Mouse (Mus musculus) B cell, adult 2 months (primary cell): ENCODE results near the gene Avpr1a.

Experiments
- DNase-seq, 2 experiments: peaks; one replicate each; pipeline ENCODE4 v3.0.0; 2022

Avpr1a gene

DNA sequence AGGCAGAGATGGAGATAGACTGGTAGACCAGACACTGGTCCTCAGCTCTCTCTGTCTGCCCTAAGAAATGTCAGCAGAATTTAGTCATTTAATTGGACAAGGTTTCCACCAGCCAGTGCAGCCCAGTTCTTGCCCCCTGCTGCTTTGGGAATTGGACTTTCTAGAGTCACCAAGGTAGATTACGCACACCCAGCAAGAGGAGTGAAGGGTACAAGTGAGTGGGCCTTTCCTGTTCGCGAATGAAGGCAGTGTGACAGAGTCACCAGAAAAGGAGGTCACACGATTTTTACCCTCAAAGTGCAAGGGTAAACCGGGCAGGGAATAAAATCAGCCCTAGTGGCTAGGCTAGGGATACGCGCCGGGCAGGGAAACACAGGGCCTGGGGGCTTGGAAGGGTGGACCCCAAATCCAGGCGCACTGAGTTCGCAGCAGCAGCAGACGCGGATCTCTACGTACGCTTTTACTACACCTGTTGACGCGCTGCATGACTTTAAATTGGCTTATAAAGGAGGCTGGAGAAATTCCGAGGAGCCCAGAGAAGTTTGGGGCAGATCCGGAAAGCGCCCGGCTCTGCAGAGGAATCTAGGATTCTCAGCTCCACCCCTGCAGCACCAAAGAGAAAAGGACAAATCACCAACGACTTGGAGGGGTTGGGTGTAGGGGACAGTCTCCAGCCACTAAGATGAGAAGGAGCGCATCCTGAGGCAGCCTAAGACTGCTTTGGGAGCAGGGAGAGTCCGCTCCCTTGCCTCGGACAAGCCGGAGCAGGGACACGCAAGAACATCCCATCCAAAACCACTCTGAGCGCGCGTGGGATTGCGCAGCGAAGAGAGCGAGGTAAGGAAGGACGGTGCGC lies at the start of gene Avpr1a:
Gene Avpr1a, plus strand, starts transcription at position 639 of the 856 bp plus-strand sequence.
- no peak for DNase-seq

DNA sequence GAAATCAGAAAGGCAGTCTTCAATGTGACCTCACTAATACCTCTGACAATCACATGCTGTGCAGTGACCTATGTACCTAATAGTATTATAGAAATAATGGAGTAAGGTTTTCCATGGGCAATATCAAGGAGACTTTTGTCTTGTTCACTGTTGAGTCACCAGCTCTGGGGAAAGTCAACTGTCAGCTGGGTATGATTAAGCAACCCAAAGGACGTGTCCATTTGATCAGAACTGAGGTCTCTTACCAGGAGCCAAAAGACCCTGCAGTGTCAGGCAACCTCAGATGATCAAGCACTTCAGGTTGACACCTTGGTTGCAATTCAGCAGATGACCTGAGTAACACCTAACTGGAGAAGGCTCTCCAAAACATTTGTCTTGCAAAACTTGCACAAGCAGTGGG lies 46.0 kb upstream of the Avpr1a start:
- no peak for DNase-seq

DNA sequence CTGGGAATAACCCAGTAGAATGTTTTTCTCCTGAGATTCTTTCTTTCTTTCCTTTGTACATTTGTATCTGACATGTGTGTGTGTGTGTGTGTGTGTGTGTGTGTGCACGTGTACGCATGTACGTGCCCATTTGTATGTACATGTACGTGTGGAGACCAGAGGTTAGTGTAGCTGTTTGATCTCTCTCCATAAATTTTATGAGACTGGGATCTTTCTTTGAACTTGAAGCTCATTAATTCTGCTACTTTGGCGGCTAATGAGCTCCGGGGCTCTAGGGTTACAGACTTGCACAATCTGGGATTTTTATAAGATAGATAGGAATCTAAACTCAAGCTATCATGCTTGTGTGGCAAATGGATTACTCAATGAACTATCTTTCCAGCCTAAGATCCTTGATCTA lies 42.0 kb upstream of the Avpr1a start:
- DNase-seq: no peak

DNA sequence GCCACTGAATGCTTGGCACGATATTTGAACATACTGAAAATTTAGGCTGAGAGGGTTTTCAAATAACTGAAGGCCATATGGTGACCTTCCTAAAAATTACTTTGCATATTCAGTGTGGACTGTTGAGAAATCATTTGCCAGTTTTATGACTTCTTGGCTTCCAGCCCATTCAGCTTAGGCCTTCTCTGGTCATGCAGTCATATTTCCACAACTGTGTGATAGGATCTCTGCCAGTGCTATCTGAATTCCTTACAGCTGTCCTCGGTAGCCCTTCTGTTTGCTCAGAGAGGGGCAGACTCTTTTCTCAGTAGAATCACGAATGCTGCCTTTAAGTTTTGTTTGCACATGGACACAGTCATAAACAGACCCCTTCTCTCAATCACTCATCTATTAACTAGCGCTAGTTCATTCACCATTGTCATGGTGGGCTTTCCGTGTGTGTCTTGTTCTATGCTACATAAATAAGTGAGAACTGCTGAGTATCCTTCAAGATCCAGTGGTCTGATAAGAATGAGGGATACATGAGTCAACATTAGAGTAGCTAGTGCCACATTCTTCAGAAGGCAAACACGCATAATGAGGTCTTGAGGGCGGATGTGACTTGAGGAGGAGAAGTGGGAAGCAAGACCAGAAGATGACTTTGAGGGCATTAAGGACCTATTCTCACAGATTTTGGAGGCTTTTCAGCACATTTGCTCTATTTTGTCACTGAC lies 39.4 kb upstream of the Avpr1a start:
- no peak for DNase-seq

DNA sequence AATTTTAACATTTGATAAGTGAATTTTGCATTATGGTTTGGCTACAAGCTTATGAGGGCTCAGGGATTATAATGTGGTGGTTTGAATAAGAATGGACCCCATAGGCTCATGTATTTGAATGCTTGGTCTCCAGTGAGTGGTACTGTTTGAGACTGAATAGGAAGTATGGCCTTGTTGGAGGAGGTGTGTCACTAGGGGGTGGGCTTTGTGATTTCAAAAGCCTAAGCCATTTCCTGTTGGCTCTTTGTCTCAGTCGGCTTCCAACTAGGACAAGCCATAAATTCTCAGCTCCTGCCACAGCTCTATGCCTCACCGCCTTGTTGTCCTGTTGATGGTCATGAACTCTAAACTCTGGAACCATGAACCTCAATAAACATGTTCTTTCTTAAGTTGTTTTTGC lies 37.5 kb upstream of the Avpr1a start:
- no peak for DNase-seq

DNA sequence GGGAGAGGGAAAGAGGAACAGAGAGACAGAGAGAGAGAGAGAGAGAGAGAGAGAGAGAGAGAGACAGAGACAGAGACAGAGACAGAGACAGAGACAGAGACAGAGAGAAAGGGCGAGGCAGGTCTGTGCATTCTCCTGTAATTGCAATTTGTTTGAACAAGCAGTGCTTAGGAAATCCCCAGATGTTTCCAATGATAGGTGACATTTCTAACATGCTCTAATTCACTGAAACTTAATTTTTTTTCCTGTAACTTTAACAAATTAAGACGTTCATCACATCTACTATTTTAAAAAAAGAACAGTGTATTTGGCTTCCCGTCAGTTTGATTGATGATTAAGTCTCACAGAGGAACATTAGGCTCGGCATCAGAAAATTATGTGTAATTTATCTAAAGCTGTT lies 15.6 kb upstream of the Avpr1a start:
- no peak for DNase-seq

DNA sequence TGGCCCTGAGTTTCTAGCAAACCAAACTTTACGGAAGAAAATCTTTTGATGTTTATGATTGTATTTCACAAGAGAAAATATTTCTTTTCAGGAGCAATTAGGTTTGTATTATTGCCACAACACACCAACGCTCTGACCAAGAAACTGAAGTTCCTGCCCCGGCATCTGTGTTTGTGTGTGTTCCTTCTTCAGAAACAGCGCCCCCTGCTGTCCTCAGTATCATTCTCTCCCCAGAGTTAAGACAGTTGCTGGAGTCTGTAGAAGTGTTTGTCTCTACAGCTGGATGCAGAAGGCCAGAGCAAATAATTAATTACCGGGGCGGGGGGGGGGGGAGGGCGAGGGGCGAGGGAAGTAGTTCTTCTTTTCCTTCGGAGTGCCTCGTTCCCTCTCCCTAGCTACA lies 1.0 kb upstream of the Avpr1a start:
- DNase-seq: peak; percentile 58 to 67

DNA sequence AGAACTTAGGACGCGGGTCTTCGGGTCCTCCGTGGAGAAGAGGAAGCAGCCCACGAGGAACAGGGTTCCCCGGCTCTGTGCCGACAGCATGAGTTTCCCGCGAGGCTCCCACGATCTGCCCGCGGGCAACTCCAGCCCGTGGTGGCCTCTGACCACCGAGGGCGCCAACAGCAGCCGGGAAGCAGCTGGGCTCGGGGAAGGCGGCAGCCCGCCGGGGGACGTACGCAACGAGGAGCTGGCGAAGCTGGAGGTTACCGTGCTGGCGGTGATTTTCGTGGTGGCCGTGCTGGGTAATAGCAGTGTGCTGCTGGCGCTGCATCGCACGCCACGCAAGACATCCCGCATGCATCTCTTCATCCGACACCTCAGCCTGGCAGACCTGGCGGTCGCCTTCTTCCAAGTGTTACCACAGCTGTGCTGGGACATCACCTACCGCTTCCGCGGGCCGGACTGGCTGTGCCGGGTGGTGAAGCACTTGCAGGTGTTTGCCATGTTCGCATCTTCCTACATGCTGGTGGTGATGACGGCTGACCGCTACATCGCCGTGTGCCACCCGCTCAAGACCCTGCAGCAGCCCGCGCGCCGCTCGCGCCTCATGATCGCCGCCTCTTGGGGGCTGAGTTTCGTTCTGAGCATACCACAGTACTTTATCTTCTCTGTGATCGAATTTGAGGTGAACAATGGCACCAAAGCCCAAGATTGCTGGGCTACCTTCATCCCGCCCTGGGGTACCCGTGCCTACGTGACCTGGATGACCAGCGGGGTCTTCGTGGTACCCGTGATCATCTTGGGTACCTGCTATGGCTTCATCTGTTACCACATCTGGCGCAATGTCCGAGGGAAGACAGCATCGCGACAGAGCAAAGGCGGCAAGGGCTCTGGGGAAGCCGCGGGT lies 665 bp downstream of the Avpr1a start:
- DNase-seq: peak in 1 of 2 experiments; percentile 3

DNA sequence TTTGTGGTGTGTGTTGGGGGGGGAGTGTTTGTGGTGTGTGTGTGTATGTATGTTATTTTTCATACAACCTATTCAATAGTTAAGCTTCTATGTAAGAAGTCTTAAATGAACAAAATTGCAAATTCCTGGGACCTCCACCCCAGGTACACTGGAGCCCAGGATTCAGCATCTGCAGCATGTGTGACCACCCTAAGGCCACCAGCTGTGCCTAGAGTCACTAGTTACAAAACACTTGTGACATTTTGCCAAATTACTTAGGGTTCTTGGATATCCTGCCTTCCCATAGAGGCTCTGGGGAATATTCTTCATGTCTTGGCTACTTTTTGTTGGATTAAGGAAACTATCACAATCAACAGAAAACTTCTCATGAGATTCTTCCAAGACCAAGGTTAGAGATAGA lies 1.6 kb downstream of the Avpr1a start:
- DNase-seq: no peak

DNA sequence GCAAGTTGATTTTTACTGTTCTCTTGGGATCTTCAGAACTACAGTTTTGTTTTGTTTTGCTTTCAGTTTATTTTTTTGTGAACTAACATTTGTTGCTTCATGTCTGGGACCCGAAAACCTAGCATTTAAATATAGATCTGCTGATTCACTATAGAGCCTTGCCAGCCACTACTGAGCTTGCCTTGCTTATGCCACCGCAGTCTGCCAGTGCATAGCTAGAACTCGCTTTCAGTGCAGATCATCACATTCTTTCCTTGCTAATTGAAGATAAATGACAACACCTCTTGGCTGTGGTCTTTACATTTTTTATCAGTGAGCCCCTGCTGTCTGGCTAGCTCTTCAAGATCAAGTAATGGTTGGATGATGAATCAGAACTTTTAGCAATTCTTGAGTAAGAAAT lies 5.2 kb downstream of the Avpr1a start:
- no peak for DNase-seq

DNA sequence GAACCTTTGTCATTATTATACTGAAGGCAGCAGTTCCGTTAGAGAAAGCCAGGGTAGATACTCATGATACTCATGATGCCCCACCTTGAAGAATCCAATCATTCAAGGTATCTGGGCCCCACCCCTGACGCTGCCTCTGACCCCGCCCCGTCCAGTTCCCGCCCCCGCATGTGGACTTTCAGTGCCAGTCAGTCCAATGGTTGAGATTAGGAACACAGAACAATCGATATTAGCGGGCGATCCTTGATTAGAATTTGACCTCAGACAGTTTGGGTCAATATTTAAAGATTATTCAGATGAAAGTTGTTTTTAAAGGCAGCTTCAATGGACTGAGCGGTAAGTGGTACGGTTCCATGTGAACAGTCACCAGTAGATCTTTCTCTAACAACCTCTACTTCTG lies 7.5 kb downstream of the Avpr1a start:
- DNase-seq: no peak

DNA sequence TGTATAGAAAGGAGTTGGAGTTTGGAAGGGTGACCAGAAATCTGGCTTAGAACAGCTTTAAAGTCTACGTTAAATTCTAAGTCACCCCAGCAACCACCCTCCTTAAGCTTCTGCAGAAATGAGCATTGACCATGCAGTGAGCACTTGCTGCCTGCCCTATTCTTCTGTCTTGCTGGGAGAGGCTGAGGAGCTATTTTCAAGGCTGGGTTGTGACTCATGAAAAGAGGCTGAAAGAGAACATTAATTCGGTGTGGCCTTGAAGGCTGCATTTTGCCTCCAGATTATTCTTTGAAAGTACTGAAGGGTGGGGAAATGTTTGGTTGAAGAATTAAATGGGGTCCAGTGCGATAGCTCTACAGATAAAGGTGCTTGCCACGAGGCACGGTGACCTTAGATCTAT lies 28.5 kb downstream of the Avpr1a start:
- DNase-seq: no peak

DNA sequence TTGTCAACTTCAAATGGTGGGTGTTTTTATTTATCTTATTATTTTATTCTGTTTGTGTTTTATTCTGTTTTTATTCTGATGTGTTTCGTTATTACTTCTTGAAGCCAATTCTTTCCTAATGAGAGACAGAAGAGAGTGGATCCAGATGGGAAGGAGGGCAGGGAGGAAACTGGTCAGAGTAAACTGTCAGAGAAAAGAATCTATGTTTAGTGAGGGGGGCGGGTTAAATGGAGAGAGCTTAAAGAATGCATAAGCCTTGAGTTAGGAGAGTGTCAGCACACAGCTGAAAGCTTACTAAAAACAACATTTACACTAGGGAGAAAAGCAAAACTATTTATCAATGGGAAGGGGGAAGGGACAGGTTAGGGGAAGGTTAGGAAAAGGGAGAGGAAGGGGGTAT lies 50.3 kb downstream of the Avpr1a start:
- DNase-seq: no peak

DNA sequence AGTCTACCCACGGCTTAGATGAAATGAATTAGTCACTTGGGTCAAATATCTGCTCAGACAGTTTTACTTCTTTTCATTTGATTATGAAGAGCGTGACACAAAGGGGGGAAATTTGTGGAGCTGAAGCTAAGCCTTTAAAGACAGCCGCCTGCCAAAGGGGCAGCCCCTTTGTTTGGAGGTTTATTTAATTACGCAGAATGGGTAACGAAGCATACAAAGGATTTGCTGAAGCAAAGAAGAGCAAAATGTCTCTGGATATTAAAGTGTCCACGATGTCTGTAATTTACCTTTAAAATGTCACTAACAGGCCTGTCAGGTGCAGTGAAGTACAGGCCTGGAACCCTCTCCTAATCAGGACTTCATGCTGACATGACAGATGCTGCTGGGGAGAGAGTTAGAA lies 51.0 kb downstream of the Avpr1a start:
- no peak for DNase-seq
